Mouse (Mus musculus) kidney, adult 2 months (tissue): ENCODE measurements around the gene Cenpp.

Experiments used
- CTCF ChIP-seq: fragments of 200-500 bp; conservative IDR thresholded peaks from 2 replicates; pipeline ENCODE4 v1.5.1; 2011; ENCODE audit warnings: low read depth, mild to moderate bottlenecking, control low read depth, low read length, moderate library complexity, mixed read lengths; ENCODE audit not compliant: insufficient read depth, insufficient read length
- POLR2A ChIP-seq: fragments of 200-500 bp; IDR thresholded peaks from one replicate; pipeline ENCODE4 v1.6.1; 2011; ENCODE audit warnings: low read depth, low read length, control low read depth

DNA sequence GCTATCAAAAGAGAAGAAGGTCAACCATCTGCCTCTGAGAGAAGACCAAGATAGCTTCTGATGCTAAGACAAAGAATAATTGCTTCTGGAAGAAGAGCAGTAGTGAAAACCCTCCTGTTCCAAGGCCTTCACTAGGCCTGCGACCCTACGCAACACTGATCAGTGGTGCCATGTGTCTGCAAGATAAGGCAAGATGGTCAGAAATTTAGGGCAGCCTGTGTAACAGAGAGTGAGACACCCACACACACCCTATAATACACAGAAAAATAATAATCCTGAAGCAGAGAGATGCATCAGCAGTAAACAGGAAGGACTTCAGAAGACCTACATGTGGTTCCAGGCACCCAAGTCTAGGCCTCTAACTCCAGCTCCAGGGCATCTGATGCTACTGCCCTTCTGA, 12.6 kb downstream of the Cenpp start:
- TF ChIP-seq CTCF (no peak), POLR2A (no peak)
